Mouse (Mus musculus) frontal cortex, postnatal 25 days (tissue): ENCODE data around the gene Dph3.
"Not testable (repeated sequence)": the region's sequence is repeated elsewhere in the genome, so short reads cannot be mapped to it uniquely, and the experiment has no call there.

Experiments
- DNase-seq, 2 experiments: peaks; one replicate each; pipeline ENCODE4 v3.0.0; 2022; ENCODE audit warnings: low spot score in 2 of 2

Dph3 gene

DNA sequence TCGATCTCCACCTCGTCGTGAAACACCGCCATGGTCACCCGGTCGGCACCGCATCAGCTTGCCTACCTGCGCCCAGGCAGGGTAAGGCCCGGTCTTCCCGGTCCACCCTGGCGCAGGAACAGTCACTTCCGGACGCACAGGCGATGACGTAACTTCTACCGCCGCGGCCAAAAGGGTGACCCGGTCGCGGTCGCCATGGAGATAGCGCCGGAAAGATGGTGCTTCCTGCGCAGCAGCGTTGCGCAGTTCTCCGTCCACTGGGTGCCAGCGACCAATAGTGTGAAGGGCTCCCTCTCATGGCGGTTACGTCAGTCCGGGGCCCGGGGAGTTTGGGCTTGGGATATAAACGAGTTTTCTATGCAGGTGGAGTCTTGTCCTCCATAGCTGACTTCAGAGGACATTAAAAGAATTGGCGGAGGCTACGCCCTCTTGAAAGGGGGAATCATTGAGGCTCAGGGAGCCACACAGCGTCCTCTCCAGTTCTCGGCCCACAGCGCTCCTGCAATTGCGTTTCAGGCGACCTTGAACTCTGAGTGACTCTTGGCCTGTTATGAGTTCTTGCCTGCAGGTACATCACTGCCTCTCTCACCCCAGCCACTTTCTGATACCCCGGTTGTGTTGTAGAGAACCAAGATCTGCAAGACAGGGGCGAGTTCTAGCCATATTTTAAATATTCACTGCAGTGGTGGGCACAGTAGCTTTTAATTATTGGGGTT lies at the start of gene Dph3:
Gene Dph3, minus strand, starts transcription at position 244 of the 716 bp plus-strand sequence.
- DNase-seq = peak; percentile 99

DNA sequence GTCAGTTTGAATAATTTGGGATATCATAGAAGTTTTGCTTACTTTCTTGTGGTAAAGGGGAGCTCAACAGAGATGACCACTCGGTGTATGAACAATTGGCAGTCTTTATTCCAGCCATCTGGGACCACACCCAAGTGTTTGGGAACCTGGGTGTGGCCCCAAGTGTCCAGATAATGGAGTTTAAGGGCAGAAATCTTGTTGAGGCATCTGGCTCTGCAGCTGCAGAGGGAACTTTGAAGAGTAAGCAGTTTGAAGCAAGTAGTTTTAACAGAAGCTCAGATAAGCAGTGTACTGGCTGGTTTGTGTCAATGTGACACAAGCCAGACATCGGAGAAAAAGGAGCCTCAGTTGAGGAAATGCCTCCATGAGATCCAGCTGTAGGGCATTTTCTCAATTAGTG lies 48.8 kb upstream of the Dph3 start:
- no peak for DNase-seq

DNA sequence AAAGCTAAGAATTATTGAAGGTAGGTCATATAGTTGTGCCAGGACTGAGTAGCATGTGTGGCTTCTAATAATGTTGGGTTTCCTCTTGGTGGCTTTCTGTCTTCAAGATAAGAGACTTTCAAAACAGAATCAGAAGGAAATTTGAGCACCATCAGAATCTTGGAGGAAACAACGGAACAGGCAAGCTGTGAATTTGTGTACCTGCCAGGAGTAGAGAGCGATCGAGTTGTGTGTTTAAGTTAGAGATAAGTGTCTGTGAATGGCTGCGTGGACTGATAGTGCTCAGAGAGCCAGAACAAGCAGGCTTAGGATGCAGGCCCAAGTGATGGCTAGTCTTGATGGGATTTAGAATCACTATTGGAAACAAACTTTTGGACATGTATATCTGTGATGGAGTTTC lies 46.3 kb upstream of the Dph3 start:
- no peak for DNase-seq

DNA sequence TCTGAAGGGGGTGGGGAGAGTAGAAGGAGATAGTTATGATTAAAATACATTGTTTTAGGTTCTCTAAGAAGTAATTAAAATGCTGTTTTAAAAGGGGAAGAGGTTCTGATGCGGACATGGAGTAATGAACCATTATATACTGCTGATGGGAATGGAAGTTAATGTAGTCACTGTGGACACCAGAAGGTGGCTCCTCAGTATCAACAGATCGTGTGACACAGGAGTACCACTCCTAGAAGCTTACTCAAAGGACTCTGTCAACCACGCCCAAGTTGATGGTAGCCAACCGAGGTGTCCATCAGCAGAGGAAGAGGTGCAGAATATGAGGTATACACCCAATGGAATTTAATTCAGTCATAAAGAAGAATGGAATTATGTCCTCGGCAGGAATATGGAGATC lies 42.9 kb upstream of the Dph3 start:
- DNase-seq = no peak

DNA sequence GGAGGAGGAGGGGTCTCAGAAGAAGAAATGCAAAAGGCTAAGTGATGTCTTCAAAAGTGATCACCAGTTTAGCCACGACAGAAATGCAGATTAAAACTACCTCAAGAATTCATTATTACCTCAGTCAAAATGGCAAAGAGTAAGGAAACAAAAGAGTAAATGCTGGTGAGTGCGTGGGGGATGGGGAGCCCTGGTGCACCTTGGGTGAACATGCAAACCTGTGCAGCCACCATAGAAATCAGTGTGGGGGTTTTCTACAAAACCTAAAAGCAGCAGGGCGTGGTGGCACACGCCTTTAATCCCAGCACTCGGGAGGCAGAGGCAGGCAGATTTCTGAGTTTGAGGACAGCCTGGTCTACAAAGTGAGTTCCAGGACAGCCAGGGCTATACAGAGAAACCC lies 39.7 kb upstream of the Dph3 start:
- not testable (repeated sequence) for DNase-seq

DNA sequence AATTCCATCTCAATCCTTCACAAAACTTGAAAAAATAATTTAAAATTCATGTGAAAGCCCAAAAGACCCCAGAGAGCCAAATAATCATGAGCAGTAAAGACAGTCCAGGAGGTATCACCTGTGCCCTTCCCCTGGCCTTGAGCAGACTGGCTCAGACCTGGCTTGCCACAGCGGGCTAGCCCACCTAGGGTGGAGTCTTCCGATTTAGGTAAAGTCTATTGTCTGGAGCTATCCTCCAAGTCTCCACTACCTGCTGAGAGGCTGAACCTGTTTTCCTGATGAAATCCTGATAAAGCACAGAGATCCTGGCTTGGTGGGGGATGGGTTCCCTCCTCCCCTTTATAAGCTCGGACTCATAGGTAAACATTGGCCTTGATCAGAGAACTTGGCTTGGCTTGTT lies 38.7 kb upstream of the Dph3 start:
- no peak for DNase-seq

DNA sequence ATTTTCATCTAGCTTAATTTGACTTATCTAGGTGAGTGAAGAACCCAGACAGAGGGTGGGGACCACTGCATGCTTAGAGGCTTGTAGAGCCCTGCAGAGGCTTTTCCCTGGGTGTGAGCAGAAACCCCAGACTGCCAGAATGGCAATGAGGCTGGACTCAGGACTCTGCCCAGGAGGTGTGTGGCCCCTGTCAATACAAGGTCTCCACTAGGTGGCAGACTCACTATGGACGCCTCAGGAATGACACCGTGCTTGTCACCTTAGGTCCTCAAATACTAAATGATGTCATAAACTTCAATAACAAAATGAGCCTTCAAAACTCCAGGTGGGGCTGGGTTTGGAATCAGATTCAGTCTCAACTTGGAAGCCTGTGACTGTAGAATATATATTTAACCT lies 36.4 kb upstream of the Dph3 start:
- DNase-seq = no peak

DNA sequence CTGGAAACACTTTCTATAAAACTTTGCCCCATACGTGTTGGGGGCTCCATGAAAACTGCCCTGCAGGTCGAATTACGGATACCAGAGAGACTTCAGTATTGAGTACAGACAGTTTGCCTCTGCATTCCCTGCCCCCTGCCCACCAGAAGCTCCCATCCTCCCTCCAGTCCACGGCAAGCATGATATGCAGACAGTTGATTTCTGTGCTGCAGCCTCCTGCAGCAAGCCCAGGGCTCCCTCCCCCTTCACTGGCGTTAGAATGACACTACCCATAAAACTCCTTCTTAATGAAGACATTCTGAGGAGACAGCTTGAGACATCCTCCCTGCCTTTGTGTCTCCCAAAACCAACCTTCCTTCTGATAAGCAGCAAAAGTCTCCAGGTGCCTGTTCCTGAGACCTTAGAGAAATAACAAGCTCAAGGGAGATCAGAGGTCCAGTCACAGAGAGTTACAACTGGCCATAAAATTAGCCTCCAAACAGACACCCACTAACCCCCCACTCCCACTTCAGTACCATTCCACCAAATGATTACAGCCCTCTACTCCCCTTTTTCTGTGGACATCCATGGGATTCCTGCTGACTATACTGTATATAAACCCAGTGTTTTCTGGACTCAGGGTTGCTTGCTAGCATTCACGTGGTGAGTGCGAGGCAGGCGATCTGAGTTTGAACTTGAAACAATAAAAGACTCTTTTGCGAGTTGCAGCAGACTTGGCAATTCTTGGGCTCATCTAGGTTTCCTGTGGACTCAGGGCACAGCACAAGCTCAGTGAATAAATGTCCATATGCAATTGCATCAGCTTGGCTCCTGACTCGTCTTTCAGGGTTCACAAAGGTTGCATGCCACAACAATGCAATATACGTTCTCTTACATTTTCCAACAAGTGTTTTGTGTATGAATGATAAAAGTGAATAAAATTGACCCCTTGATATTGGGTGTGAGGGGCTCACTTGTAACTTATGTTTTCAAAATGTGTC lies 35.7 kb upstream of the Dph3 start:
- DNase-seq = no peak

DNA sequence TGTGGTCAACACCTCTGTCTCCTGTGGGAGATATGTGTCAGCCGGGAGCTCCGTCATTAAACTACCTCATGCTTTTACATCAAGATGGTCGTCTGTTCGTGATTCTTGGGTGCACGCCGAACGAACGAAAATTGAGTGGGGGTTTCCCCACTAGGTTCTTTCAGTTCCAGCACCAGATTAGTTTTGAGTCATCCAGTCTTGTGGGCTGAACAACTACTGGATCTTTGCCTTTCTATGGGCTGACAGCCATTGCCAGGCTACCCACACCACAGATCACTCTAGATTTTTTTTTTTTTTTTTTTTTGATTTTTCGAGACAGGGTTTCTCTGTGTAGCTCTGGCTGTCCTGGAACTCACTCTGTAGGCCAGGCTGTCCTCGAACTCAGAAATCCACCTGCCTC lies 26.6 kb upstream of the Dph3 start:
- DNase-seq = not testable (repeated sequence)

DNA sequence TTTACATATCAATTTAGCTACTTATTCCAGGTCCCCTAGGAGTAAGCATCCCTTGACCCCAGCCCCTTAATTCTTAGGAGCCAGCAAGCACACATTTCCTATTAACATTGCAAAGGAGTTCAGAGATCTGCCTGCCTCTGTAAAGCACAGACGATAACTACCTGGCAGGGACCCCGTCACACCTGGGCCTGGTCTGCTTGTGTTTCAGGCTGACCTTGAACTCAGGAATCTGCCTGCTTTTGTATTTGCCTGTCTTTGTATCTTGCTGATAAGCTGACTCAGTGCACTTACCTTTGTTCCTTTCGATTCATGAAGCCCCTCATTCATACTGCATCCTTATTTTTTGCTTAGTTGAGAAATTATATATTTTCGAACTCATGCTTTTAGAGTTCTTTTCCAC lies 21.4 kb upstream of the Dph3 start:
- DNase-seq = no peak

DNA sequence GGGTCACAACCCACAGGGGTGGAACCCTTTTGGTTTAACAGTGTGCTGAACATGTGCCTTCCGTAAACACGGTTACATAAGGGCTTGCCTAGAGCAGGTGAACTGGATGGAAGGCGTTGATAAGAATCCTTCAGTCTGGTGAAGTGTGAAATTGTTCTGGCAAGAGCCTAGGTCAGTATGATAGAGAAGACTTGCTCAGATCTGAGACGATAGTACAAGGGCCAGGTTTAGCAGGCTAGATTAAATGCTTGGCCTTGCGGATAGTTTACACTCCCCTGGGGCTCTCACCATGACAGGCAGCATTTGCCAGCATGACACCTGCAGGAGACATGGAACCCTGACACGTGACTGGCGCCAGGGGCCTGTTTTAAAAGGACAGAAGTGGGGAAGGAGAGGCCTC lies 20.1 kb upstream of the Dph3 start:
- no peak for DNase-seq

DNA sequence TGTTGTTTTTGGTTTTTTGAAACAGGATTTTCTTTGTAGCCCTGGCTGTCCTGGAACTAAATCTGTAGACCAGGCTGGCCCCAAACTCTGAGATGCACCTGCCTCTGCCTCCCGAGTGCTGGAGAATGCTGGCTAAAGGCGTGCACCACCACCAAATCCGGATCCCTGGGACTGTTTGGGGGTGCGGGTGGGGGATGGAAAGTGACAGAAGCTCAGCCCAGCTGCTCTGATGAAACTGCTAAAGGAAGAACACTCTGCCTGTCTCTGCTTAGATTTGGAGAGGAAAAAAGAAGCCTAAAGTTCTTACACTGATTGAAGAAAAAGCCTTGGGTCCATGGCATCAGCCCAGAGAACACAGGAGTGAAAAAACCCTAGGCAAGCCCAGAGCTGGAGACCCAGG lies 18.0 kb upstream of the Dph3 start:
- no peak for DNase-seq

DNA sequence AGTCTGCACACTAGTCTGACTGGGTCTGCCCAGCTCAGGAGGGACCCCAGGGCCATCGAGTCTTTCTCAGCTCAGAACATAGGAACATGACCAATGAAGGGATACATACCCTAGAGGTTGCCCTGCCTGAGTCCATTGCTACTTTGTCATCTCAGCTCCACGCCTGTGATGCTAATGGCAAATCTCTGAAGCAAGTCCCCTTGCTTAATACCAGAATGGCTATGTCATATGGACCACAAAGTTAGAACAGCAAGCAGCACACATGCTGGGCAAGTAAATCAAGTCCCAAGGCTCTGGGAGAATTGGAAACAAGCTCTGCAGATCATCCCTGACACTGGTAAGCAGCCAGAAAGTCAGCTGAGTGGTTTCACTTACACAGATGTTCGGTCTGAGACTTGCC lies 13.4 kb upstream of the Dph3 start:
- DNase-seq = no peak

DNA sequence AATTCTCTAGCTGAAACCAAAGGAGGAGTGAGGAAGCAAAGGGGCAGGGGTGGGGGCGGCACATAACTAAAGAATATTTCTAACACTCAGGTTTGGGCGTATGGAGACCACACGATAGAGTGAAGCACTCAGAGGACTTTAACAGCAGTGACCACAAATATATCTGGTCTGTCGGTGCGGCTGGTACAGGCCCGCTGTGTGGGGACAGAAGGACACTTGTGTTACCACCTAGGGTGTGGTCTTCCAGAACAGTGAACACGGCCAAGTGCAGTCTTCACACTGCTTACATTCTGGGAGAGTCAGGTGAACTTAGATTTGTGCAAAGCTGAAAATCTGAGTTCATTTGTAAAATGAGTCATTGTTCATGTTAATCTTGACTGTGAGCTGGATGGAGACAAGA lies 12.2 kb upstream of the Dph3 start:
- no peak for DNase-seq

DNA sequence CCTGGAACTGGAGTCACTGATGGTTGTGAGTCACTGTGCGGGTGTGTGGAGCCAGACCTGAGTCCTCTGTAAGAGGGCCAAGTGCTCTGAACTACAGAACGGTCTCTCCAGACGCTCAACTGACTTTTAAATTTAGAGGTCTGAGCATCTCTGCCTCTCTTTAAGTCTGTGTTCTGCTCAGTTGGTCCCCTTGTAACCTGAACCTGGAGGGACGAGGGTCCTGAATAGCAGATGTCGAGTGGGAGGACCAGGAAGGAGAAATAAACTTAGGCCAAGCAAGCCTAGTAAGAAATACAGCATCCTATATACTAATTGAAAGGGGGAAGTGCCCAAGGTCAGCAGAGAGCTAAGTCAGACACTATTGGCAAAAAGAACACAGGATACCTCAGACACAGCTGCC lies 11.2 kb upstream of the Dph3 start:
- DNase-seq = no peak

DNA sequence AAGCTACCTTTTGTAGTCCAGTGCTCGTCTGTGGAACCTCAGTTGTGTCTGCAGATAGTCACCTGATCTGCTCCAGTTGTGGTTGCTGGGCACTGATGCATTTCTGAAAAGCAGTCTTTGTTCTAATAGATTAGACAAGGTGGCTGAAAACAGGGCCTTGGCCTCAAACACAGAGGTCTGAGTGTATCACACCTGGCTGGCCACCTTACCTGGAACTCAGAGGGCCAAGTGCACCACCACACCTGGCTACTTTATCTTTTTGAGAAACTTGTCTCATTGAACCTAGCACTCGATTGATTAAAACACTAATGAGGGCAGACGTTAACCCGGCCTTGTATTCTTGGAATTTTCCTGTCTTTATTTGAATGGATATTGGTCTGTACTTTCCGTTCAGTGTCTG lies 10.1 kb upstream of the Dph3 start:
- no peak for DNase-seq

DNA sequence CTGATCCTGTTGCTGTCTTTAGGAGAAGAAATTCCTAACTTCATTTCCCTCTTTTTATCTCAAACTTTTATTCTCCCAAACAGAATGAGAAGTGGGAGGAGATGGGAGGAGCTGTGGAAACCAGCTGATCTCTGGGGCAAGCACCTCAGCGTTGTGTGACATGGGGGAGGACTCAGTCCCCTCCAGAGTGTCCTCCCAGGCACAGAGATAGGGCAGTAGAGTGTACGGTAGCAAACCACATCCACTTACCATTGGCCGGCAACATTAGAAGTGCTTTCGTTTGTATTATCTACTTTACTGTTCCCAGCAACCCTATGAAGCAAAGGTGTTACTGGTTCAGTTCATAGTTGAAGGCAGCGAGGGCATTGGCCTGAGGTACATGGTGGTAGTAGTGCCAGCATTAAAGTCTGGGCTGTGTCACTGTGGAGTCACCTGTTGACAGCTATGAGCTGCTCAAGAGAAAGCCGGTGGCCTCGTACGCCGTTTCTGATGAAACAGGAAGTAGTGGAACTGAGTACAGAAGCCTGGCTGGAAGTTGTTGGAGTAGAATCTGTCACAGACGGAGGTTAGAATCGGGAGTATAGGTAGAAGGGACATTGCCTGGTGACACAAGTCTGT lies 8.1 kb upstream of the Dph3 start:
- DNase-seq = no peak

DNA sequence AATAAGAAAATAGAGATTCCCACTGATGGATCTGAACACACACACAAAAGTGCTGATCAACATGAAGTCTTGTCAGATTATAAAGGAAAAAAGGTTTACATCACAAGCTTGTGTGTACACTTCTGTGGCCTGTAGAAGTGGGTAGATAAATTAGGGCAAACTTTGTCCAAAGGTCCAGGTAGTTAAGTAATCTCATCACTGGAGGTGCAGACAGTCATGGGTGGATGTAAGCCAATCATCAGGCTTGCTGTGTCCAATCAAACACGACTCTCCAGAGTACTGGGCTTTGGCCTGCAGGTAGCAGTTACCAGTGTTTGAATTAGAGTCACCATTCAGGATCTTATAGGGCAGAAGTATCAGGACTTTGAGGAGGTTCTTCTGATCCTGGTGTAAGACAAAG lies 7.5 kb upstream of the Dph3 start:
- DNase-seq = no peak

DNA sequence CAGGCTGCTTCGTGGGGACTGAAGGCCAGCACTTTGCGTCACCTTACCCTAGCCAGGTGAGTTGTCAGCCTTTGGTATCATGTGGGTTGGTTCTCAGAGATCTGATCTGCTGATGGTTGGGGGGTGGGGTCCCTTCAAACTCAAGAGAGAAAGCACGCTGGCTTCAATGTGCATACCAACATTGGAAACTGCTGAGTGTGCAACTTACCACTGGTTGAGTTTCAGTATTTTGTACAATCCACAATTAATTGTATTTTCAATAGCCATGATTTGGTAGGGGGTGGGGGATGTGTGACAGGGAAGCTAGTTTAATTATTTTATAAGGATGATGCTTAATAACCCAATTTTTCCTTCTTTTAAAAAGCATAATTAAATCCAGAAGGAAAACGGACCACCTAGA lies 6.2 kb upstream of the Dph3 start:
- DNase-seq = no peak

DNA sequence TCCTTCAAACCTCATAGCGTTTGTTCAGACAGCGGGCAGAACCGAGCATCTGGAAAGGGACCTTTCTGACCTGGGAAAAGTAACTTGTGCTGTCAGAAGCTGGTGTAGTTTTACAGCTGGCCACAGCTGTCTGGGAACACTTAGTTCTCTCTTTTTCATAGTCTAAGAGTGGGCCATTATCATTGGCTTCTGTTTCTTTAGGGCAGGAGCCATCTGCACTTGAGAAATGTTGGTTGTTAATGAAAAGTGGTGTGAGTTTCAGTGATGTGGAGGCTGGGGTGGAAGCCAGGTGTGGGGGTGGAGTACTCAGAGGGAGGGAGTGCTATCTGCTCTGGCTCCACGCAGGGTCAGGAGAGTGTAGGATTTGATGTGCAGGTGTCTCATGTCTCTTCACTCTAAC lies 5.6 kb upstream of the Dph3 start:
- DNase-seq = no peak

DNA sequence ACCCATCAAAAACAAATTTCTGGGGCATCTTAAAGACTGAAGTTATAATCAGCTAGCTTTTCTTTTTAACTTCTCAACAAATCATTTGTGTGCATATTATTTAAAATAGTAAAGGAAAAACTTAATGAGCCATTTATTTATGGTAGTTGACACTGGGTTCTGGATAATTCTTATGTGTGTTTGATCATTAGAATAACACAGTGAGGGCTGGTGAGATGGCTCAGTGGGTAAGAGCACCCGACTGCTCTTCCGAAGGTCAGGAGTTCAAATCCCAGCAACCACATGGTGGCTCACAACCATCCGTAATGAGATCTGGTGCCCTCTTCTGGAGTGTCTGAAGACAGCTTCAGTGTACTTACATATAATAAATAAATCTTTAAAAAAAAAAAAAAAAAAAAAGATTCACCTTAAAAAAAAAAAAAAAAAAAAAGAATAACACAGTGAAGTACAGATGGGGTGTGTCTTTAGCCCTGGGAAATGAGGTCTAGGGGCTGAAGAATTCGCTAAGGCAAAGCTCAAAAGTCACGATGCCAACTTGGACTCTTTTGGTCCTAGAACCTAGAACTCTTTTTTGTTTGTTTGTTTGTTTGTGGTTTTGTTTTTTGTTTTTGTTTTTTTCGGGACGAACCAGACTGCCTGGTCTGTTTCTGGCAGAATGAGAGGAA lies 2.2 kb upstream of the Dph3 start:
- DNase-seq = not testable (repeated sequence)

DNA sequence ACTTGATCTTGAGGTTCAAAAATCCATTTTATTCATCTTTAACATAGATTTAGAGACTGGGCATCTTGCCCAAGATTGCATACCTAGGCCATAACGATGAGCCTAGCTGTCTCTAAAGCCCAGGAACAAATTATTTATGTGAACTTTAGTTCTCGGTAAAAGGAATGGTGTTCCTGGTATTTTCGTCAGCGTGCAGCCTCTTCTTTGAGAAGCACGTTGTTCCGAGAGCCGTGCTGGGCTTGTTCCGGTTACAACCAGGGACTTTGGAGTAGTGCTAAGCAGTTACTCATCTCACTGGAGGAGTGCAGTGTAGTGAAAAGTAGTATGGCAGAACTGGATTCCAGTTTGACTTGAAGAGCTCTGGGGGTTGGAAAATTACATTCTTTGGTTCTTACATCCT lies 697 bp upstream of the Dph3 start:
- DNase-seq = no peak
